Mouse (Mus musculus) E14TG2a.4 (cell line): ENCODE measurements around the gene Creb3l2.

Experiments used
- CTCF ChIP-seq: conservative IDR thresholded peaks from 2 replicates; pipeline ENCODE4 v1.5.1; 2014; ENCODE audit warnings: low read length
- NANOG ChIP-seq: IDR thresholded peaks from 2 replicates; pipeline ENCODE4 v1.6.1; 2014; ENCODE audit warnings: borderline replicate concordance, low read length, mixed read lengths
- POU5F1 ChIP-seq: IDR thresholded peaks from 2 replicates; pipeline ENCODE4 v1.6.1; 2014; ENCODE audit warnings: low read length, borderline replicate concordance

DNA sequence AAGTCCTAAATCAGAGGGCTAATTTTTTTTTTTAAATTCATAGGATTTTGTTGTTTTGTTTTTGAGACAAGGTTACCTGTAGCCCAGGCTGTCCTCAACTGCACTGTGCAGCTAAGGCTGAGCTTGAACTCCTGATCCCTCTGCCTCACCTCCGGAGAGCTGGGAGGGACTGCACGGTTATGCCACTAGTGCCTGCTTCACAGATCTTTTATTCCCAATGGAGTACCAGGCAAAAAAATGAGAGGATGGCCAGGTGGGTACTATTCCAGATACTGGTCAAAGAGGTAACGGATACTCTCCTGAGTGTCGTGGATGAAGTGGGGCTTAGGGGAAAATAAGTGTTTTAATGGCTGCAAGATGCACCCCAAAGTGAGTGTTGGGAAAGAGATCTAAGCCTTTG lies 835 bp upstream of the Creb3l2 start:
- no peak for TF ChIP-seq CTCF
- no peak for TF ChIP-seq POU5F1
- no peak for TF ChIP-seq NANOG
